Mouse (Mus musculus): ENCODE results near the gene Mrps18c.
A peak's percentile ranks its signal among the peaks of the same experiment; 100 is the strongest.

Gene Mrps18c

DNA sequence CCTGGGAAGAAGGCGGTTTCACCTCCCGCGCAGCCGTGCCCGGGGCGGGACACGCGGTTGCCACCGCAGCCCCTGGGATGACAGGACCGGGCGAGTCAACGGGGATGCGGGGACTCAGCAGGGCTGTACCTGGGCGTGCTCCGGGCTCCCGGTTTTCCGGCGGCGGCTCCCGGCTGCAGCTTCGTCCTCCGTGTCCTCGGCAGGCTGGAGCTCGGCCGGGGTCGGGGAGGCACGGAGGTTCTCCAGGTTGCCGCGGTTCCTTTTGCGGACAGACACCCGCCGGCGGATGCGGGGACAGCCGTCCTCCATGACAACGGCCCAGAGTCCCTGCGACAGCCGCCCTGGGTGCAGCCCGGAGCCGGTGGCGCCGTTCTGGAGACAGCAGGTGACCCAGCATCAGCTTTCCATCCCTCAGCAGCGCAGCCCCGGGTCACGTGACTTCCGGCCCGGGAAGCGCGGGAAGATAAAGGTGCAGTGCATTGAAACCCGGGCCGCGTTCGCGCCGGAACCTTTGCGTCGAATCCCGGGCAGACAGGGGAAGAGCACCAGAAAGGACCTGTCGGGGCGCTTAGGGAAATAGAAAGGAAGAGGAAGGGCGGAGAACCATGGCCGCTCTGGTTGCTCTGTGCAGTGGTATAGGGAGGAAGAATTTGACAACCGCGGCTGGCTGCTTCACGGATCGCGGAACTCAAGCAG is at the start of gene Mrps18c, which contains the start of gene Helq:
Gene Mrps18c, plus strand, starts transcription at position 463 of the 696 bp plus-strand sequence.
Gene Helq, minus strand, starts transcription at position 434 of the 696 bp plus-strand sequence.
- DNase-seq (ENCODE audit: low spot score): peak; percentile 83

GRCm38 (mm10) chr5:100750617-100751255 is 47.7 kb upstream of the Mrps18c start:
- DNase-seq (ENCODE audit: low spot score): no peak

GRCm38 (mm10) chr5:100751655-100752054 is 46.8 kb upstream of the Mrps18c start:
- DNase-seq (ENCODE audit: low spot score): no peak

GRCm38 (mm10) chr5:100753407-100753806 is 45.0 kb upstream of the Mrps18c start:
- no peak for DNase-seq (ENCODE audit: low spot score)

- DNase-seq (ENCODE audit: low spot score): no peak
Observed at GRCm38 (mm10) chr5:100758121-100758520, 40.3 kb upstream of the Mrps18c start.

DNA sequence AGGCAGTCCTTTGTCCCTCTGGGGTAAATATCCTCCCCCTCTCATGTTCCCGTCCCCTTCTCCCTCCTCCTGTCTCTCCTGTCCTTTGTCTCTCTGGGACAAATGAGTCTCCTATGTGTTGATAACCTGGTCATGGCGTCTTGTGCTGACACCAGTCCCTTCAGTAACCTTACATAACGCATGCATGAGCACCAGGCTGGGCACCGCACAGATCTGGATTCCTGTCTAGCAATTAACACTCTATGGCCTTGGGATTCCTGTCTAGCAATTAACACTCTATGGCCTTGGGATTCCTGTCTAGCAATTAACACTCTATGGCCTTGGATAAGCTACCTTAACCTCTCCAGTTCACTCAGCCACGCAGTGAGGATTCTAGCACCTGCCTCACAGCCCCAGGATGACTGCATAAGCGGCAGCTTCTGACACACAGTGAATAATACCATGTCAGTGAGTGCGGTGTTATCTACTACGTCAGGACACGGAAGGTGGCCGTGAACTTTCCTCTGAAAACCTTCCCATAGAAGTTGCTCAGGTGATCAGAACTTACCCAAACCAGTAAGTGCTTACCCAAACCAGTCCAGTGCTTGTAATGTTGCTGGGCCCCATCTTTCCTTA is 38.3 kb upstream of the Mrps18c start:
- no peak for DNase-seq (ENCODE audit: low spot score)

GRCm38 (mm10) chr5:100761736-100762135 is 36.7 kb upstream of the Mrps18c start:
- no peak for DNase-seq (ENCODE audit: low spot score)

GRCm38 (mm10) chr5:100766026-100766425 is 32.4 kb upstream of the Mrps18c start:
- DNase-seq (ENCODE audit: low spot score): no peak

GRCm38 (mm10) chr5:100771575-100771974 is 26.9 kb upstream of the Mrps18c start:
- DNase-seq (ENCODE audit: low spot score): no peak

- no peak for DNase-seq (ENCODE audit: low spot score)
Observed at GRCm38 (mm10) chr5:100775778-100776404, 22.5 kb upstream of the Mrps18c start.

DNA sequence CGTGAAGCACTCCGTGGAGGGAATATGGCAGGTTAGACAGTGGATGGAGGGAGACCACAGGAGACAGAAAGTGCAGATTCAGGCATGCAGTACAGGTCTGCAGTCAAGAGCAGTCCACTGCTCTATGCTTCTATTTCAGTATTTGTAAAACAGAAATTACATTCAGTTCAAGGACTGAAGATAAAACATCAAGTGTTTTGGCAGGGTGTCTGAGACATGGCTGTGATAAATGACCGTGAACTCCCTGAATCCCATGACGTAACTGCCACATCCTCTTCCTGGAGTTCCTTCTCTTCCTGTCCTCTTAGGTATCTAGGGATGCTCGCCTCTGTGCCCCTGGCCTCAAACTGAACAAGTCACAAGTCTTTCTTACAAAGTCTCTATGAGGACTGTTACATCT is 21.5 kb upstream of the Mrps18c start:
- DNase-seq (ENCODE audit: low spot score): no peak

DNA sequence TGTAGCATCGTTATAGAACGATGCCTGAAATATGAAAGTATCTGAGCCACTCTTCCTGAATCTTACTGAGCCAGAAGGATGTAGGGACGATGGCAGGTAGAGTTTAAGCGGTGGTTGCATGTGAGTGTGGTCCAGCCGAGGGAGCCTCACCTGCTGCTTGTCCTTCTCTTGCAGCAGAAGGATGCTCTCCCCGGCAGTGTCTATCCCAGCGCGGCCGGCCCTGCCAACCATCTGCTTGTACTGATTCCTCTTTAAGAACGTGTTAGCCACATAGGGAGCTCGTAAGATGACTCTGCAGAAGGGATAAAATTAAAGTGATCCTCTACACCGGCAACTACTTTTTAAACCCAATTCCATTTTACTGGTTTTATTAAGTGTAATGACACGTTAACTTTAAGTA is 19.4 kb upstream of the Mrps18c start:
- no peak for DNase-seq (ENCODE audit: low spot score)

- no peak for DNase-seq (ENCODE audit: low spot score)
Observed at GRCm38 (mm10) chr5:100787527-100787926, 10.9 kb upstream of the Mrps18c start.

- DNase-seq (ENCODE audit: low spot score): no peak
Observed at GRCm38 (mm10) chr5:100792261-100792660, 6.2 kb upstream of the Mrps18c start.

DNA sequence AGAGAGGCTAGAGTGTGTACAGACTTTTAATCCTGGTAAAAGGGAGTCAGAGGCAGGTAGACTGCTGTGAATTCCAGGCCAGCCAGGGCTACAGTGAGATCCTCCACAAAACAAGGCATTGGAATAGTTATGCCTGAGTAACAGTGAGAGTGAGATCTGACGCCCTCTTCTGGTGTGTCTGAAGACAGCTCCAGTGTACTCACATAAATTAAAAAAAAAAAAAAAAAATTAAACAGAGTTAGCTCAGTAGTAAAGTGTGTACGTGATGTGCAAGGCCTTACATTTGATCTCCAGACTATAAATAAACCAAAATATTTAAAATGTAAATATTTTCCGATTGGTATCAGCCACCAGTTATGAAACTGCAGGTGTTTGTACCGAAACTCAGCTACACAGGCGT is 4.3 kb upstream of the Mrps18c start:
- DNase-seq (ENCODE audit: low spot score): no peak

DNA sequence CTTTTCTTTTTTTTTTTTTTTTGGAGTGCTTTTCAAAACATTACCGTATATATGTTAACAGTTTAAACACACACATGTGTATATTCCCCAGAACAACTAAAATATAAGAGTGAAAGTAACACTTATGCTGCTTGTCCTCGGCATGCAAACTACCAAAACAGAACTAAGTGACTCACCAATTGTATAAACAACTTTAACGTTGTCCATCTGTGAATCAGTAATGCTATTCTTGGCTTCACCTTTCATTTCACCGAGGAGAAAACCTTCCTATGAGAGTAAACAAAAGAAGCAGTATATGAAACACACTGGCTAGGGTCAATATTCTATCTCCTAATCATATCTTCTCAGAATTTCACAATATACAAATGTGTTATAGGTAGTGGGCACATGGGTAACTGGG is 19.9 kb downstream of the Mrps18c start:
- no peak for DNase-seq (ENCODE audit: low spot score)

DNA sequence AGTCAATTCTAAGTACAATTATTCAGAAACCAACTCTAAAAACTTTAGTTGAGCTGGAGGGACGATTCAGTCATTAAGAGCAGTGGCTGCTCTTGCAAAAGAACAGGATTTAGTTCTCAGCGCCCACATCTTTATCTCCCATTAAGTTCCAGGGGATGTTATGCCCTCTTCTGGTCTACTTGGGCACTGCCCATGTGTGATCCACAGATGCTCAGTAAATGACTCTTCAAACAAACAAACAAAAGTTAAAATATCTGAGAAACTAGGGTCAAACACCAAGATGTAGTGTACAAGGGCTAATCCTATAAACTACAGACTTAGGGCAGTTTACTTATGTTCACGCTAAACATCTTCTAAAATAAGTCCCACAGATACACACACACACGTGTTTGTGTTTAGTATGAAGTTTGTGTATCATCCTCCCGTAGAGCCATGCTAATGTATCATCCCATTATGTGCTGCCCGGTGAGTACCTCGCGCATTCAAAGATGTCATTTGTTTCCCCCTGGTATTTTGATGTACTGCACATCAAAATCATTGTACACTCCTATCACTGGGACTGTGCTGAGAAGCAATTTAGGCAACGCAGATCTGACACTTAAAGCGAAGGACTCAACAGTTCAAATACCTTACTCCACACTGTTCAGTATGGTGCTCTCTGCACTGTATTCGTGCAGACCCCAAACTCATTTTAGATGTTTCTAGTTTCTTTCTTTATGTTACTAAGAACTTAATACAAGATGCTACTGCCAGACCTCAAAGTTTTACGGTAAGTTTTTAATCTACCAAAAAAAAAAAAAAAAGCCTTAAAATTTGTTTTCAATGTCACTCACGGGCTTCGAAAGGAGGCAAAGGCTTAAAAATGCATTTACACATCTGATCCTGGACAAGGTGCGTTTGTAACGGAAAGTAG is 21.4 kb downstream of the Mrps18c start:
- DNase-seq (ENCODE audit: low spot score): no peak

- DNase-seq (ENCODE audit: low spot score): peak; percentile 75
Observed at GRCm38 (mm10) chr5:100820483-100821184, 22.2 kb downstream of the Mrps18c start, which contains the start of gene Abraxas1. Gene Abraxas1, minus strand, starts transcription at chr5:100820965.

DNA sequence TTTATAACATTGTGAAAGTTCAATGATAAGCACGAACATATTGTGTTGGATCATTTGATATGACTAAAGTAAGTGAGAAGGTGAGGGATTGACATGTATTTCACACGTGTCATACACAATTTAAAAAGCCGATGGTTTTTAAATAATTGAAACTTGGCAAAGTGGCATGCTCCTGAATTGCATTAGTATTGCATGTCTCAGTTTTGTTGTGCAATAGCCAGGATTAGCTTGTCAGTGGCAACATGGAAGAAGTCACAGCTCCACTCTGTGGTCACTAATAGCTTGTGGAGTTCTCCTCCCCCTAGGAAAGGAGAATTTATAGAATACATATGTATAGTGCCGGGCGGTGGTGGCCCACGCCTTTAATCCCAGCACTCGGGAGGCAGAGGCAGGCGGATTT is 22.9 kb downstream of the Mrps18c start:
- no peak for DNase-seq (ENCODE audit: low spot score)

GRCm38 (mm10) chr5:100822826-100823225 is 24.4 kb downstream of the Mrps18c start:
- DNase-seq (ENCODE audit: low spot score): no peak

DNA sequence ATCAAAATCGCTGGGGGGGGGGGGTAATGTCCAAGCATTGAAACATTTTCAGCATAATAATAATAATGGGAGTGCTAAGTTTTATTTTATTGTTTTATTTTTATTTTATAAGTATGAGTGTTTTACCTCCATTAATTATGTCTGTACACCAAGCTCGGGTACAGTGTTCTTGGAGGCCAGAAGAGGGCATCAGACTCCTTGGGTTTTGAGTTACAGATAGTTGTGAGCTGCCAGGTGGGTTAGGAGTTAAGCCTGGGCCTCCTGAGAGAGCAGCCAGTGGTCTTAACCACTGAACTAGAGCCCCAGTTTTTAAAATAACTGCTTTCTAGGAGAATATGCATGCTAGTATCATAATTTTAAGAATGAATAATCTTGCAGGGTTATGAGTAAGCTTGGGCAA is 27.5 kb downstream of the Mrps18c start:
- no peak for DNase-seq (ENCODE audit: low spot score)
